Mouse (Mus musculus): ENCODE measurements around the gene Col4a1. TPM values are rescaled to one million over a fixed set of nuclear protein-coding genes. Genes with fewer than 3 reads are reported as not detected.

The Col4a1 gene
- total RNA-seq, 2 experiments from 2014 or later, result 39.0 to 47.4 TPM

- DNase-seq (ENCODE audit: low spot score in 2 of 2), result no peak
Measured at GRCm38 (mm10) chr8:11241488-11241887, 71.1 kb downstream of the Col4a1 start.

GRCm38 (mm10) chr8:11234879-11235210 is 77.8 kb downstream of the Col4a1 start:
- no peak for DNase-seq (ENCODE audit: low spot score in 2 of 2)

- DNase-seq (ENCODE audit: low spot score in 2 of 2), result no peak
Measured at GRCm38 (mm10) chr8:11234151-11234878, 78.3 kb downstream of the Col4a1 start.

- no peak for DNase-seq (ENCODE audit: low spot score in 2 of 2)
Measured at GRCm38 (mm10) chr8:11233009-11233408, 79.6 kb downstream of the Col4a1 start.

- DNase-seq (ENCODE audit: low spot score in 2 of 2), result no peak
Measured at GRCm38 (mm10) chr8:11230277-11230676, 82.3 kb downstream of the Col4a1 start.

GRCm38 (mm10) chr8:11227421-11227820 is 85.2 kb downstream of the Col4a1 start:
- no peak for DNase-seq (ENCODE audit: low spot score in 2 of 2)

GRCm38 (mm10) chr8:11225577-11226434 is 86.8 kb downstream of the Col4a1 start:
- DNase-seq (ENCODE audit: low spot score in 2 of 2), result no peak

GRCm38 (mm10) chr8:11224178-11224577 is 88.4 kb downstream of the Col4a1 start:
- no peak for DNase-seq (ENCODE audit: low spot score in 2 of 2)

GRCm38 (mm10) chr8:11221353-11221752 is 91.3 kb downstream of the Col4a1 start:
- DNase-seq (ENCODE audit: low spot score in 2 of 2), result no peak

GRCm38 (mm10) chr8:11219282-11219681 is 93.3 kb downstream of the Col4a1 start:
- DNase-seq (ENCODE audit: low spot score in 2 of 2), result no peak

GRCm38 (mm10) chr8:11215231-11215630 is 97.4 kb downstream of the Col4a1 start:
- peak; percentile 56 to 61 for DNase-seq (ENCODE audit: low spot score in 2 of 2)

GRCm38 (mm10) chr8:11206509-11206908 is 106.1 kb downstream of the Col4a1 start:
- no peak for DNase-seq (ENCODE audit: low spot score in 2 of 2)

- no peak for DNase-seq (ENCODE audit: low spot score in 2 of 2)
Measured at GRCm38 (mm10) chr8:11205532-11205931, 107.1 kb downstream of the Col4a1 start.

GRCm38 (mm10) chr8:11203260-11204110 is 109.1 kb downstream of the Col4a1 start:
- DNase-seq (ENCODE audit: low spot score in 2 of 2), result peak; percentile 33 to 43

- DNase-seq (ENCODE audit: low spot score in 2 of 2), result no peak
Measured at GRCm38 (mm10) chr8:11198650-11199049, 114.0 kb downstream of the Col4a1 start.

GRCm38 (mm10) chr8:11197988-11198387 is 114.6 kb downstream of the Col4a1 start:
- DNase-seq (ENCODE audit: low spot score in 2 of 2), result no peak

GRCm38 (mm10) chr8:11197261-11197660 is 115.4 kb downstream of the Col4a1 start:
- no peak for DNase-seq (ENCODE audit: low spot score in 2 of 2)

- no peak for DNase-seq (ENCODE audit: low spot score in 2 of 2)
Measured at GRCm38 (mm10) chr8:11192719-11193324, 119.8 kb downstream of the Col4a1 start.

- peak; percentile 70 to 80 for DNase-seq (ENCODE audit: low spot score in 2 of 2)
Measured at GRCm38 (mm10) chr8:11187581-11188271, 124.9 kb downstream of the Col4a1 start.

- no peak for DNase-seq (ENCODE audit: low spot score in 2 of 2)
Measured at GRCm38 (mm10) chr8:11186456-11186855, 126.2 kb downstream of the Col4a1 start.
